Mouse (Mus musculus) neural tube, embryonic 12.5 days (tissue): ENCODE data around the gene Loxl1. TPM values are rescaled to one million over a fixed set of nuclear protein-coding genes. Genes with fewer than 3 reads are reported as not detected.
A peak's percentile ranks its signal among the peaks of the same experiment; 100 is the strongest.

Experiments used
- ATAC-seq: fragments of 200-750 bp; cut with Nextera tagmentation; 2 replicates; pipeline ENCODE4 v1.8.0; 2017; ENCODE audit warnings: low read depth, mild to moderate bottlenecking, moderate TSS enrichment, moderate library complexity; ENCODE audit not compliant: low FRiP score
- H3K27ac ChIP-seq: fragments of 300-500 bp; sonication (generic); 2 replicates; pipeline ENCODE4 v1.5.1; 2016
- H3K27me3 ChIP-seq: fragments of 300-500 bp; sonication (generic); replicated peaks from 2 replicates; pipeline ENCODE4 v1.6.1; 2016; ENCODE audit warnings: mild to moderate bottlenecking
- H3K36me3 ChIP-seq: fragments of 300-500 bp; sonication (generic); 2 replicates; pipeline ENCODE4 v1.6.1; 2016; ENCODE audit warnings: mild to moderate bottlenecking
- H3K4me1 ChIP-seq: fragments of 300-500 bp; sonication (generic); 2 replicates; pipeline ENCODE4 v1.6.1; 2016
- H3K4me2 ChIP-seq: fragments of 300-500 bp; sonication (generic); replicated peaks from 2 replicates; pipeline ENCODE4 v1.6.1; 2016; ENCODE audit warnings: mild to moderate bottlenecking
- H3K4me3 ChIP-seq: fragments of 300-500 bp; sonication (generic); 2 replicates; pipeline ENCODE4 v1.5.1; 2016
- H3K9ac ChIP-seq: fragments of 300-500 bp; sonication (generic); 2 replicates; pipeline ENCODE4 v1.6.1; 2016; ENCODE audit warnings: mild to moderate bottlenecking
- H3K9me3 ChIP-seq: fragments of 300-500 bp; sonication (generic); 2 replicates; pipeline ENCODE4 v1.6.1; 2016; ENCODE audit warnings: mild to moderate bottlenecking
- WGBS: fragments of 180-500 bp; shearing (Covaris S2); methylation state at CpG from one replicate; pipeline ENCODE4 v1.1.7; 2016; 5-methylcytosine and 5-hydroxymethylcytosine counted together
- polyA plus RNA-seq: library from polyadenylated mRNA; unstranded; fragments of >200 nt; fragmentation: Nextera tagmentation; extraction: Ambion mirVana; gene quantifications from 2 replicates; pipeline ENCODE4 v1.2.1, GENCODE M21; 2016

Gene Loxl1
- polyA plus RNA-seq, 1 experiment from 2014 or later, result 14.7 TPM

- Histone ChIP-seq H3K9ac (no peak overlapping the region), H3K36me3 (no peaks in the 10 kb centered on the region), H3K27ac (no peak overlapping the region), H3K4me3 (no peak overlapping the region), H3K27me3 (no peaks in the 10 kb centered on the region), H3K9me3 (peaks cover 3% of the 10 kb centered on the region; the same call in 1 of the 2 replicates), H3K4me2 (no peak overlapping the region), H3K4me1 (no peaks in the 10 kb centered on the region)
- WGBS, result 30% methylated on average over 5 of the region's 5 CpGs
- peak; percentile 68 for ATAC-seq
Observed at GRCm38 (mm10) chr9:58330293-58330692, 17.3 kb upstream of the Loxl1 start.

- no peak for ATAC-seq
- Histone ChIP-seq H3K9ac (no peak overlapping the region), H3K36me3 (no peaks in the 10 kb centered on the region), H3K4me2 (no peak overlapping the region), H3K27me3 (no peaks in the 10 kb centered on the region), H3K27ac (no peak overlapping the region), H3K9me3 (no peaks in the 10 kb centered on the region), H3K4me3 (no peak overlapping the region), H3K4me1 (no peaks in the 10 kb centered on the region)
- WGBS, result 53% methylated on average over 1 of the region's 1 CpGs
Observed at GRCm38 (mm10) chr9:58327382-58327781, 14.4 kb upstream of the Loxl1 start.

GRCm38 (mm10) chr9:58326477-58327180 is 13.6 kb upstream of the Loxl1 start:
- no peaks in the 10 kb centered on the region for H3K4me1 ChIP-seq
- no peak for ATAC-seq
- no peak overlapping the region for H3K9ac ChIP-seq
- WGBS, result 21% methylated on average over 4 of the region's 4 CpGs
- H3K4me3 ChIP-seq, result no peak overlapping the region
- H3K36me3 ChIP-seq, result no peaks in the 10 kb centered on the region
- no peaks in the 10 kb centered on the region for H3K27me3 ChIP-seq
- H3K9me3 ChIP-seq, result no peaks in the 10 kb centered on the region
- H3K4me2 ChIP-seq, result no peak overlapping the region
- no peak overlapping the region for H3K27ac ChIP-seq

GRCm38 (mm10) chr9:58321681-58322080 is 8.7 kb upstream of the Loxl1 start:
- Histone ChIP-seq H3K36me3 (no peaks in the 10 kb centered on the region), H3K9me3 (no peaks in the 10 kb centered on the region)

GRCm38 (mm10) chr9:58318317-58318716 is 5.3 kb upstream of the Loxl1 start:
- H3K9me3 ChIP-seq, result no peaks in the 10 kb centered on the region
- no peak overlapping the region for H3K27ac ChIP-seq
- ATAC-seq, result no peak
- no peaks in the 10 kb centered on the region for H3K36me3 ChIP-seq
- WGBS, result 92% methylated on average over 3 of the region's 3 CpGs
- H3K27me3 ChIP-seq, result no peaks in the 10 kb centered on the region
- H3K4me2 ChIP-seq, result no peak overlapping the region
- H3K4me3 ChIP-seq, result no peak overlapping the region
- peaks cover 24% of the 10 kb centered on the region for H3K4me1 ChIP-seq
- H3K9ac ChIP-seq, result no peak overlapping the region

More at GRCm38 (mm10) chr9:58321681-58322080, 8.7 kb upstream of the Loxl1 start:
- Histone ChIP-seq H3K9ac (no peak overlapping the region), H3K4me2 (no peak overlapping the region), H3K4me1 (peaks cover 6% of the 10 kb centered on the region; the same call in 1 of the 2 replicates), H3K27me3 (no peaks in the 10 kb centered on the region), H3K4me3 (no peak overlapping the region), H3K27ac (no peak overlapping the region)
- no peak for ATAC-seq
- 91% methylated on average over 3 of the region's 3 CpGs for WGBS

GRCm38 (mm10) chr9:58317381-58317780 is 4.4 kb upstream of the Loxl1 start:
- no peak for ATAC-seq
- no peaks in the 10 kb centered on the region for H3K36me3 ChIP-seq
- no peaks in the 10 kb centered on the region for H3K9me3 ChIP-seq
- no peak overlapping the region for H3K4me2 ChIP-seq
- no peak overlapping the region for H3K9ac ChIP-seq
- WGBS, result 70% methylated on average over 3 of the region's 3 CpGs
- peaks cover 8% of the 10 kb centered on the region for H3K27me3 ChIP-seq
- H3K4me3 ChIP-seq, result no peak overlapping the region
- H3K4me1 ChIP-seq, result peaks cover 34% of the 10 kb centered on the region
- H3K27ac ChIP-seq, result no peak overlapping the region

- Histone ChIP-seq H3K27me3 (peaks cover 14% of the 10 kb centered on the region), H3K9me3 (no peaks in the 10 kb centered on the region), H3K36me3 (no peaks in the 10 kb centered on the region), H3K4me1 (peaks cover 39% of the 10 kb centered on the region), H3K4me2 (no peak overlapping the region), H3K27ac (no peak overlapping the region), H3K9ac (no peak overlapping the region), H3K4me3 (no peak overlapping the region)
- WGBS, result 58% methylated on average over 7 of the region's 7 CpGs
- ATAC-seq, result no peak
Observed at GRCm38 (mm10) chr9:58316784-58317183, 3.8 kb upstream of the Loxl1 start.

GRCm38 (mm10) chr9:58315850-58316249 is 2.9 kb upstream of the Loxl1 start:
- no peak overlapping the region for H3K27ac ChIP-seq
- WGBS, result 90% methylated on average over 2 of the region's 2 CpGs
- H3K4me2 ChIP-seq, result no peak overlapping the region
- ATAC-seq, result no peak
- H3K9me3 ChIP-seq, result no peaks in the 10 kb centered on the region
- H3K9ac ChIP-seq, result no peak overlapping the region
- peaks cover 42% of the 10 kb centered on the region for H3K4me1 ChIP-seq
- H3K4me3 ChIP-seq, result no peak overlapping the region
- no peaks in the 10 kb centered on the region for H3K36me3 ChIP-seq
- peaks cover 21% of the 10 kb centered on the region for H3K27me3 ChIP-seq

GRCm38 (mm10) chr9:58314682-58315360 is 1.8 kb upstream of the Loxl1 start:
- WGBS, result 51% methylated on average over 5 of the region's 5 CpGs
- Histone ChIP-seq H3K9ac (0 out of 2 replicates have a peak overlapping the region, but pooled peaks have one; percentile 38), H3K4me3 (no peak overlapping the region), H3K4me2 (0 out of 2 replicates have a peak overlapping the region, but pooled peaks have one; percentile 10), H3K9me3 (no peaks in the 10 kb centered on the region), H3K27me3 (peaks cover 25% of the 10 kb centered on the region), H3K27ac (peak overlapping the region; percentile 37; the same call in 1 of the 2 replicates), H3K36me3 (no peaks in the 10 kb centered on the region), H3K4me1 (peaks cover 42% of the 10 kb centered on the region)
- no peak for ATAC-seq

- no peaks in the 10 kb centered on the region for H3K9me3 ChIP-seq
- peak overlapping the region; percentile 38 for H3K9ac ChIP-seq
- no peaks in the 10 kb centered on the region for H3K36me3 ChIP-seq
- H3K4me1 ChIP-seq, result peaks cover 50% of the 10 kb centered on the region
- H3K27me3 ChIP-seq, result peaks cover 25% of the 10 kb centered on the region
- WGBS, result 2% methylated on average over 72 of the region's 72 CpGs
- H3K4me2 ChIP-seq, result peak overlapping the region; percentile 68
- peak overlapping the region; percentile 40 for H3K4me3 ChIP-seq
- 0 out of 2 replicates have a peak, but pooled peaks have one; percentile 6 for ATAC-seq
- no peak overlapping the region for H3K27ac ChIP-seq
Observed at GRCm38 (mm10) chr9:58312196-58312943, 616 bp downstream of the Loxl1 start.

- peak overlapping the region; percentile 38 for H3K9ac ChIP-seq
- H3K4me3 ChIP-seq, result peak overlapping the region; percentile 40
- 58% methylated on average over 33 of the region's 33 CpGs for WGBS
- no peaks in the 10 kb centered on the region for H3K36me3 ChIP-seq
- H3K4me2 ChIP-seq, result peak overlapping the region; percentile 68
- peaks cover 25% of the 10 kb centered on the region for H3K27me3 ChIP-seq
- H3K27ac ChIP-seq, result no peak overlapping the region
- no peaks in the 10 kb centered on the region for H3K9me3 ChIP-seq
- no peak for ATAC-seq
- peaks cover 42% of the 10 kb centered on the region for H3K4me1 ChIP-seq
Observed at GRCm38 (mm10) chr9:58311191-58311910, 1.6 kb downstream of the Loxl1 start.
